Mouse (Mus musculus) gastrocnemius, adult 18-20 months (tissue): Measurements from ENCODE around the gene Perm1. TPM values are rescaled to one million over a fixed set of nuclear protein-coding genes. Genes with fewer than 3 reads are reported as not detected.

Source experiments
- DNase-seq: peaks from one replicate; pipeline ENCODE4 v3.0.0; 2021; ENCODE audit warnings: low spot score
- long read RNA-seq, 2 experiments: library from polyadenylated mRNA; stranded (forward); transcript quantifications; one replicate each; pipeline ENCODE4 v2.0.0; 2021
- total RNA-seq, 2 experiments: library from RNA; stranded (reverse); gene quantifications; 2 replicates each; pipeline ENCODE4 v1.2.3; 2021

Perm1 gene
- total RNA-seq = 100 to 1,000 TPM; 143 to 233 TPM
- long read RNA-seq, experiment 1, transcript Perm1-201 (4 exons, 3,901 nt) = major isoform, 84 of 110 reads
- long read RNA-seq, experiment 1, partial matches to known transcripts = 20 of 110 reads
- long read RNA-seq, experiment 1, other reads (novel, unspliced or antisense) = 6 of 110 reads
- long read RNA-seq, experiment 2, transcript Perm1-201 (4 exons, 3,901 nt) = major isoform, 30 of 61 reads
- long read RNA-seq, experiment 2, partial matches to known transcripts = 29 of 61 reads
- long read RNA-seq, experiment 2, other reads (novel, unspliced or antisense) = 2 of 61 reads

DNA sequence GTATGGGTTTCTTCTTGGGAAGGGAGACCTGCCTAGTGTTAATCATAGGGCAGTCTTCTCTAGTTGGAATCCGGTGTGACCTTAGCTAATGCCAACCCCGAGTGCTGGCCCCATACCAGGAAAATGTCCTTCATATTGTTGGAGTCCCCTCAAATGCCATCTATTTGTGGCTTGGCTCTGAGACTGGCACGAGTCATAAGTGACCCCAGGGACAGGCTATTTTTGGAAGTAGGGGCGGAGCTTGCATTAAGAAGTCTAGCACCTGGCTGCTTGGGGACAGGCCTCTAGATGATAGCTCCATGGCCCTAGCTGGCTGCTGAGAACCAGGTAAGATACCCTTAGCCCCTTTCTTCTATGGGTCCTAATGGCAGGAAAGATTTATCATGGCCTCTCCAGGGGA, at the start of gene Perm1:
Perm1 (plus strand) TSS at position 220 of the 400 bp plus-strand sequence.
- peak; percentile 94 for DNase-seq

DNA sequence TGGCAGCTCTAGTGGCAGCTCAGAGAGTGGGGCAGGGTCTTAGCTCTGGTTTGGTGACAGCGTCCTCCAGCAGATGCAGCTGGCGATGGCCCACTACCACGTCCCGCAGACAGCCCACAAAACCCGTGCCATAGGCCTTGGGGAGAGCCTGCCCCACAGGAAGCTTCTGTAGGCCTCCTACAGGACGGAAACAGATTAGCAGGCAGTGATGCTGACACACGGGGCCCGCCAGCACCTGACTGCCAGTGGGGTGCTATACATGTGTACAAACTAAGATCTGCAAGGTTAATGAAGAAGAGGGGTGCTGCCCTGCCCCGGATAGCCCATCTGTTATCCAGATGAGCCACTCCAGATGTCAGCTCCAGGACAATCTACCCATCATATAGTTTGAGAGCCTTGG, 49.2 kb upstream of the Perm1 start:
- DNase-seq = no peak

DNA sequence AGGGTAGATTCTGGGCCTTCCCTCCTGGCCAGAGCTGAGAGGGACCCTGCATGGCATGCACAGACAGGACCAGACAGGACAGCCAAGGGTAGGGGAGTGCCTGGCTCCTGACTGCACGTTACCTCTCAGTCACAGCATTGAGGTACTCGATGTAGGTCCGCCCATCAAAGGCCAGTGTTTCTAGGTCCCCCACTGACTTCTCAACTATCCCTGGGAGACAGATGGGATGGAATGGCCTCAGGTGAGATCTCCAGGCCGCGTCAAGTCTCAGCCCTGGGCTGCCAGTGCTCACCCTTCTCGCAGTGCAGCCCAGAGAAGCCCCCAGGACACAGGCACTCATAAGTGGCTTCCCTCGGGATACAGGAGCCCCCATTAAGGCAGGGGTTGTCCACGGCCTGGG, 47.1 kb upstream of the Perm1 start:
- DNase-seq = no peak

DNA sequence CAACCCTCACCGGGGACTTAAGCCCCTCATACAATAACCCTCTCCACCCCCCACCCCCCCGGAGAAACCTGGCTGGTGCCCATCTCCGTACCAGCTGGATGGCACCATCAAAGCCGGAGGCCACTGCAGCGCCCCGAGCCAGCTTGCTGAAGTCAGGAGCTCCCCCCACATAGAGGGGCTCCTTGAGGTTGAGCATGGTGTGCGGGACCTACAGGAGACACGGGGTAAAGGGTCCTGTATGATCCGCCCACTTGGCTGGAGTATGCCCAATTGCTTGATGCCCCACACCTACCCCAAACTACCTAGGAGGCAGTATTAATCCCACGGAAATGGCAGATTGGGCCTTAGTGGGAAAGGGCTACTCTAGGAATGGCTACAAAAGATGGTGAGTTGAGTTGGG, 46.5 kb upstream of the Perm1 start:
- DNase-seq = no peak

DNA sequence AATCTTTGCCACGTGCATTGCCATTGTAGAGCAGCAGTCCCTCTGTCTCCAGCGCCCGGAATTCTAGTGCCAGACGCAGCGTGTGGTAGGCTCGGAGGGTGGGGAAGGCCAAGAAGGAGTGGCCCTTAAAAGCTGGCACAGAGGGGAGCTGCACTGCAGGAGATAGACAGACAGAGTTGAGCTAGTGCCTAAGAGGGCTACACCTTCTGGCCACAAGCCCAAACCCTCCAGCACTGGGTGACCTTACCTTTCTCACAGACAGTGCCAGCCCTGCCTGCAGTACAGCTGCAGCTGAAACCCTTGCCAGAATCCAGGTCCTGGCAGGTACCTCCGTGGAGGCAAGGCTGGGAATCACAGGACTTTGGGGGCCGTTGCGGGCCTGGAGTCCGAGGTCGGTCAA, 43.8 kb upstream of the Perm1 start:
- DNase-seq = no peak

DNA sequence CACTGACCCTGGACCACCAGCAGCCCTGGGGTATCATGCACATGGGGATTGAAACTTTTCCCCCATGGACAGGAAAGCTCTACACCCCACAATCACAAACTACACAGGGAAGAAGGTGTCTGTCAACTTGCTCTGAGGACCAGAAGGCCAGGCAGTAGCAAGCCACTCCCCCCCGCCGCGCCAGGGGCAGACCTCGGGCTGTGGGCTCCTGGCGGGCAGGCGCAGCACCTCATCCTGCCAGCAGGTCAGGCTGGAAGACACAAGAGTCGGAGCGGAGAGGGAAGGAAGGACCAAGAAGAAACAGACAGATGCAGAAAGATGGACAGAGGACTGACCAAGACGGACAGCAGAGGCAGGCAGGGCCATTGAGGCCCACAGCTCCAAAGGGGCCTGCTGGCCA, 38.0 kb upstream of the Perm1 start:
- no peak for DNase-seq

DNA sequence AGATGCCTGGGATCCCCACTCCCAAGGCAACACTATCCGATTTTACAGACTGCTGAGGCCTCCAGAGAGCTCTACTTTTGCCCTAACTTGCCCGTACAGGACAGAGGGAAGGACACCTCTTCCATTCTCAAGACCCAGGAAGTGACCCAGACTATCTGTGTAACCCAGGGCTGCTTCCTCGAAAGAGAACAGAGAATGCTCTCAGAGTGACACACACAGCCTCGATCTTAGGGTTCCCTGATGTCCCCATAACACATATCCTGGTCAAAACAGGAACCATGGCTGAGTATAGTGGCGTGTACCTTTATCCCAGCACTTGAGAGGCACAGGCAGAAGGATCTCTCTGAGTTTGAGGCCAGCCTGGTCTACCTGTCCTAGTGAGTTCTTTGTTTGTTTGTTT, 31.9 kb upstream of the Perm1 start:
- no peak for DNase-seq

DNA sequence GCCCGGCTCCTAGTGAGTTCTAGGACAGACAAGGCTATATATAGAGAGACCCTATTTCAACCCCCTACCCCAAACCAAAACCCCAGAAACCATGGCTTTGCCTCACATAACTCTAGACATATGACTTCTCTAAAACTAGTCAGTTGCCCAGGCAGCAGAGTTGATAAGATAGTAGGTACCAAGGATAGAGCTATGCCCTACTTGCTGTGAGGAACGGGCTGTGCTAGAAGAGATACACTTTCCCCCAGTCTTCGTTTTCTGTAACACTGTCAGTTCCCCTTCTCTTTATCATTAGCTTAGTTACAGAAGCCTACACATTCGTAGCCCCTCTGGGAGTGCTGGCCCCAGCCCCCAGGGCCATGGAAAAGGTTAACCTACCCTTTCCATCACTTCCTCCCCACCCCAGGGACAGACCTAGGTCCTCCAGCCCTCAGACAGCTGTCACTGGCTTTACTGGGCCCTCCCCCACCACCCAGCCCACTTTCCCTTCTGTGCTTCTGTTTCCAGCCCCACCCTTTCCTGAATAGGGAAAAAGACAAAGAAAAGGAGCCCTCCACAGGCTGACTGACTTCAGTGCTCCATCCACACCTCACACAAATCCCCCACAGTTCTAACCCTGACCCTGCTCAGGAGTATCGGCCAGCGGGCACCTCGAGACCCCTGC, 31.2 kb upstream of the Perm1 start:
- no peak for DNase-seq

DNA sequence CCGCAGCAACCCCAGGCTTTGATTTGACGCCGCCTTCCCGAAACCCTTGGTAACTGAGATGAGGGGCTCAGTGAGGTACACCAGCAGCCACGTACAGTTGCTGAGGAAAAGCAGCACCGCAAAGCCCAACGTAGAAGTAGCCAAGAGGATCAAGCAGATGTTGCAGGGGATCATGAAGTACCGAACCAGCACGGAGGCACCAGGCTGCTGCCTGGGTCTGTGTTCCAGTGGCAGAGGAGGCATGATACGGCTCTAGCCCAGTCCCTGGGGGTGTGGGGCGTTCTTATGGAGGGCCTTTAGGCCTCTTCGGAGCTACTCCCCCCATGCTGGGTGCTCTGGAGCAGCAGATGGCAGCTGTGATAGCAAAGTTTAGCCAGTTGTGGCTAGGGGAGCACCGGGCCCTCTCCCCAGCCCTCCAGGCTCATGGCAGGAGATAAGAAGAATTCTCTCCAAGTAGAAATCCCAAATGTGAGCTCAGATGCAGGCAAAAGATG, 30.2 kb upstream of the Perm1 start:
- no peak for DNase-seq

DNA sequence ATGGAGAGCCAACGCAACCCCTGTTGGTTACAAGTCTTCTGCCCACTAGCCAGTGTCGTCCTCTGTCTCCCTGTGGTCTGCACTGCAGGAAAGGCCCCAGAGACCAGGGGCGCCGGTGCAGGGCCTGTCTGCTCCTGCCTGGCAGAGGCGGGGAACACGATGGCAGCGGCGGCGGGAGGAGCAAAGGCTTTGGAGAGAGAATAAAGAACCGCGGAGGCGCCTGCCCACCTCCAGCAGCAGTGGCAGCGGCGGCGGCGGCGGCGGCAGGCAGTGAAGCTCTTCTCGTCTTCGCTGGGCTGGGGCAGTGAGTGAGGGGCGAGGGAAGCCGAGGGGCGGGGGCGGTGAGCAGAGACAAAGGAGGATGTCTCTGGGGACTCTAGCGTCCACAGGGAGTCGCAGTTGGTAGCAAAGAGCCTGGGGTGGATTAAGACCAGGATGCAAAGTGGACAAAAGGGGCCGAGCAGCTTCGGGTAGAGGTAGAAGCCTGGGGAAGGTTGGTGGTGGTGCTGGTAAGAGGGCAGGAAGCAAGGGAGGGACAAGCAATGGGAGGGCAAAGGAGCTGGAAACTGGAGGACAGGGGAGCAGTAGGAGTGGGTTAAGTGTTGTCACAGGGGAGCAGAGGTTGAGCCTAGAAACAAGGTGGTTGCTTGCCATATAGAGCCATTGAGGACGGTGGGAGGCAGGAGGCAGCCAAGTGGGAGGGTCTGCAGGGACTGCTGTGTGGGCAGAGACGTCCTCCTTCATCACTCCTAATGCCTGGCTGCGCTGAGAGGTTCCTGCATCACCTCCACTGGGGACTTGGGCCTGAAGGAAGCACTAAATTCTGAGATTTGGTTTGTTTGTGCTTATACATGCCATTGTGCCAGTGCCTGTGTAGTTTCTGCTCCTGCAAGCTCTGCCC, 29.5 kb upstream of the Perm1 start:
- DNase-seq = no peak

DNA sequence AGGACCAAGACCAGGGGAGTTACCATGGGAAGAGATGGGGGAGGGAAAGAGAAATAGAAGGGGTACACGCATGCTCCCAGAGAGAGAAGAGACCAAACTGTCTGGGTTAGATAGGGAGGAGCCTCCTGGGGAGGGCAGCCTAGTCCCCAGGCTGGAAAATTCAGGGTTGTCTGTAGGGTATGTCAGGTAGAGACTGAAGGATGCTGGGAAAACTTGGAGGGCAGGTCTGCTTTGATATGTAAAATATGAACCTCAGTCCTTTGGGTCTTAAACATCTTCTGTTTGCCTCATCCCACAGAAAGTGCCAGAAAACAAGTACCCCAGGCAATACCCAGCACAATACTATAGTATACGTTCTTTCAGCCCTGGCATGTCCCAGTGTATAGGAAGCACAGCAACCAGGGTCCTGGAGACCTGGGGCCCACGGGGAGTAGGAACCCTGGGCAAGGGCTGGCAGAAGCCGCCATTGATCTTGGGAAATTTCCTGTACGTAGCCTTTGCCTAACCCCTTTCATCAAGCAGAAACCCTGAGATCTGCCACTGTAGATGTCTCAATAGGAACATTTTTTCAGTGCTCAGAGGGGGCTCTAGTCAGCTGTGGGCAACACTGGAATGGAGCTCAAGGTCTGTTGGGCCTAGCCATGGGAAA, 27.4 kb upstream of the Perm1 start:
- DNase-seq = no peak

DNA sequence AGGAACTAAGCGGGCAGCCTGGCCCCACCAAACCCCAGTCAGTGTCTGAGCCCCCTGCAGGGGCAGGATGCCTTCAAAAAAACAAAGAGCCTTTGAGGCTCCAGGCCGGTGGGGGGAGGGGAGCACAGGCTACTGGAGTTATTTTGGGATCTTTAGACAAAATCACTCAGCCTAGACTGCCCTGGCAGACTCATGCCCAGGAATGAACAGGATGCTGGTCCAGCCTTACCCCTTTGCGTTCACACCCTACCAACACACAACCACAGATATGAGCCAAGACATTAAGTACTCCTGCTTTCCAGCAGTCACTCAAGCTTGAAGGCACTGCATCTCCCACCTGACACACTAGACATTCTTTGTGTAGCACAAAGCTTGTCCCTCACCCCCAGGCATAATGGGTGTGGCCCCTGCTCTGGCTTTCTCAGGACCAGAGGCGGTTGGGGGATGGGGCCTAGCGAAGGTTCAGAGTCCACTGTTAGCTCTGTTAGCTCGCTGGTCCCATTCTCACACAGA, 26.8 kb upstream of the Perm1 start:
- DNase-seq = no peak

DNA sequence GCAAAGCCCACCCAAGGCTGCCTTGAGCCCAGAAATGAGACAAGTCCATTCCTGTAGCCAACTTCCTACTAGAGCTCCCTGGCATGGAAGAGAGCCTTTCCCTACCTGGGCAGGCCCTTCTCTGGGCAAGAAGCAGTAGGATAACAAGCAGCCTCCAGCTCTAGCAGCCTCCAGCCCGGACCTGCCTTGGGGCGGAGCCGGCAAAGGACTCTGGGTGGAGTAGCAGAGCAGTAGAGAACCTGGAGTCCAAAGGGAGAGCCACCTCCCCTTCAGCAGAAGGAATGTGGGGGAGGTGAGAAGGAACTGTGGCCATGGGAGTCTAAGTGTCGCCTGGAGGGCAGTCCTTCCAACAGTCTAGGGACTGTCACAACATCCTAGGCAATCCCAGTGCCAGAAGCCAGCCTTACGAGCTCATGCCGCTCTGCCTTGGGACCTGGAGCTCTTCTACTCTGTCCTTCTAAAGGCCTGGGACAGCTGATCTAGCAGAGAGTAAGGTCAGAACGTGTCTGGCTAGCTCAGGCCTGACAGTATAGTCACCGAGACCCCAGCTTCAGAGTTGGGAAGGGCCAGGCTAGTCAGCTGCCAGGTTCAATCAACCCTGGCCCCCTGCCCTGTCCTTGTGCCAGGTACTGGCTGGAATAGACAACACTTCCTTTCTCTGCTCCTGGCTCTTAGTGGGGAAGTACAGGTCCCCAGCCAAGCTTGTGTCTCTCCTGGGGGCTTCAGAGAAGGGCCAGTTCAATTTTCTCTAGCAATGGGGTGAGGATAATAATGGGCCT, 23.1 kb upstream of the Perm1 start:
- DNase-seq = no peak

DNA sequence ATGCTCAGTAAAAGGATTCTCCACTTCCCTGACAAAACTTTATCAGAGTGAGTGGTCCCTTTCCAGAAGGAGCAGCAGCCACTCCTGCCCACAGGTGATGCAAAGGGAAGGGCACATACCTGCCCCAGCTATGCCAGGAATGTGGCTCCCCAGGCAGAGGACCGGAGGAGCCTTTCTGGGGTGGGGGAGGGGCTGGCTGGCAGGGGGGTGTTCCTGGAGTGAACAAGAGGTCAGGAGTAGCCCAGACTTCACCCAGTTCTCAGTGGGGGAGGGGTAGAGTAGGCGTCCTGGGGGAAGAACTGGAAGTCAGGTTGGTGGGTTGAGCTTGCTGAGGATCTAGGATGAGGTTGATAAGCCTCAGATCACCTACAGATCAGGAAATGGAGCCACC, 22.5 kb upstream of the Perm1 start:
- DNase-seq = no peak

DNA sequence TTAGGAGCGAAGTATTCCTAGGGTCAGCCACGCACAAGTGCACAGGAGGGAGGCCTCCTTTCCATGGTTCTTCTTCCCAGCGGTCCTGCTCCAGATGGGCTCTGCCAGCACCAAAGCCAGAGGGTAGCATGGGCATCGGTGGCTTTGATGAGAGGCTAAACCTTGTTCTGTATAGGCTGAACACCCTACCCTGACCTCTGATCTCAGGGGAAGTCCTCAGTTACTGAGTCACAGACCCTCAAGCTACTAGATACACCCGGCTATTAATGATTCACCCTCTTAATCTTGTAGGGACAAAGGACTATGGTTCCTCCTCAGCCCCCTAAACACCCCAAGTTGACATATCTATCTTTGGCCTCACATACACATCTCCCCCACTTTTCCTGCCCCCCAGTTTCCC, 21.8 kb upstream of the Perm1 start:
- DNase-seq = no peak

DNA sequence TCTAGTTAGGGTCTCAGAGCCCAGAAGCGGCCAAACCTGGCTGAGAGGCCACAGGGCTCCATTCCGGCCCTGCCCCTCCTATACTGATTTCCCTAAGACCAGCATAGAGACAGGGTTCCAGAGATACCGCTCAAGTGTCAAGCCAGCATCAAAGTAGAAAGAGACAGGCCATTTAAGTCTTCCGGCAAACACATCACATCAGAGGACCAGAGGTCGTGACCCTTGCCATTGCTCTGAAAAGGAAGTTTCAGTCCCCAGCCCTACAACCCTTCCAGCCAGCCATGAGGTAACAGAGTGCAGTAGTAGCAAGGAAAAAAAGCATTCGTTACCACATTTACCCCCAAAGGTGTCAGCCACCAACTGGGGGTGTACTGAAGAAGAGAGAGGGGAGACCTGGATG, 21.3 kb upstream of the Perm1 start:
- no peak for DNase-seq

DNA sequence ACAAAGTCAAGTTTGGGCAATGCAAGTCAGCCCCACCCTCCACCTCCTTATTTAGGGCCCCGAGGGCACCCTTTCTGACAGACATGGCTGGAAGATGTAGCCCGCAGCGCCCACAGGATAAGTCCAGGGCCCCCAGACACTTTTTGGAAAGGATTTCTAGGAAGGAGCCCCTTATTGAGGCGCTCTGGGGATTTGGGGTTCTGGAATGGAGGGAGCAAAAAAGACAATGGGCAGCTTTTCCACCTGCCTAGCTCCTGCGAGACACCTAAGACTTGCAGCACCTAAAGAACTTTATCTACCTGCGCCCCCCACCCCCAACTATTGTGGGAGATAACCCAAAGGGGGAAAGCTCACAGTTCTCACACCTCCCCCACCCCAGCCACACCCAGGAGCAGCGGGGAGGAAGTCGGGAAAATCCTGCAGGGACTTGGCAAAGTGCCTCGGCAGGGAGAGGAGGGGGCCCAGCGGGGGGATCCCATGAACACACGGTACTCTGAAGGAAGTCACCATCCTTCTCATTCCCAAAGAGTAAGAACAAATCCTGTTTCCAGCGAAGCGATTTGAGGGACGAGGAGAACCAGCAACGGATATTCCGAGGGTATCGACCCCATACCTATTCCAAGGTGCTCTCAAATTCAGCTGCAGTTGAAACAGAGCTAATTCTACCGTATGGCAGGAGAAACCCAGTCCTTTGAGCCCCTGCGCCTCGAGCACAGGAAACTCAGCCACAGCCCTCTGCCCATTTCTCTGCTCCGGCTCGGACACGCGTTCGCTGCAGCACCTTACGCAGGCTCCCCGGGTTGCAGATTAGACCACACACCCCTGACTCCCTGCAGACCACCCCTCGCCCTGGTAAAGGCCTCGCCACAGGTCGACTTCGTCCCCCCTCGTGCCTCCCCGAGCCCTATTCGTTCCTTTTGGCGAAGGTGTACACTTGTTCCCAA, 19.5 kb upstream of the Perm1 start:
- peak; percentile 20 for DNase-seq

DNA sequence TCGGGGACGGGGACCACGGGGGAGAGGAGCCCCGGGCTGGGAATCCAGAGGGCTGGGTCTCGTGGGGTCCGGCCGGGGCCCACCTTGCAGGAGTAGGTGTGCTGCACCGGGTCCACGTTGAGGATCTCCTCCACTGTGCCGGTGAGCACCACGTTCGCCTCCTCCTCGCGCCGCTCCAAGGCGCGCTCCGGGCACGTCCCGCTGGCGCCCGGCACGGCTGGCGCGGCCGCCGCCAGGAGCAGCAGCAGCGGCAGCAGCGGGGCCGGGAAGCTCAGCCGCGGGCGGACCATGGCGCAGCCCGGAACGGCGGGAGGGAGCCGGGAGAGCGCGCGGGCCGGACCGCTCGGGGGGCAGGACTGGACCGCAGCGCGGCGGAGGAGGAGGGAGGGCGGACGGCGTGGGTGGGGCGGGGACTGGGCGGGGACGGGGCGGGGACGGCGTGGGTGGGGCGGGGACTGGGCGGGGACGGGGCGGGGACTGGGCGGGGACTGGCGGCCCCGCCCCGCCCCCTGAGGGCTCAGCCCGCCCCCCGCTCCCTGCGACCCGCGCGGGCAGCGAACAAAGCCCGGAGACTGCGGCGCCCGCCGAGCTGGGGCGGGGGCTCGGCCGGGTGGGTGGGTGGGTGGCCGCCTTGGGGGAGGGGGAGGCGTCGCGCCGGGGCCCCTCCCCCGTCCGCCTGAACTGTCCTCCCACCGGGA, 18.4 kb upstream of the Perm1 start, which contains the start of gene Agrn:
Agrn (minus strand) TSS at position 358 of the 698 bp plus-strand sequence.
- DNase-seq = peak; percentile 64

DNA sequence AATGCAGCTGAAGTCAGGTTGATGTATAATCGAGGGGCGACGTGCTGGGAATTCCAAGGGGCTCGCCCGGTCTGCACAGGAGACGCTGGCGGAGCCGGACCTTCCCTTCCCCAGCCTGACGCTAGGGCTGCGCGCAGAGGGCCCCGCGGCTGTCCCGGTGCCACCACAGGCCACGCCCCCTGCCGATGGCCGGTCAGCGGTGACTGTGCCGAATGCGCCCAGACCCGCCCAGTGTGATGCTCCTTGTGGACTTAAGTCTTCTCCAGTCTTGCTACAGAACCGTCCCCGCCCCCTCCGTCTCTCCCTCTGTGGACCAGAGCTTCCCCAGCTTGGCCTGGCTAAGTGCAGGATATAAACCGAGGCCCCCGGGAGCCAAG, 17.9 kb upstream of the Perm1 start:
- peak; percentile 88 for DNase-seq
